Mouse (Mus musculus): ENCODE measurements around the gene 4930404N11Rik.

DNA sequence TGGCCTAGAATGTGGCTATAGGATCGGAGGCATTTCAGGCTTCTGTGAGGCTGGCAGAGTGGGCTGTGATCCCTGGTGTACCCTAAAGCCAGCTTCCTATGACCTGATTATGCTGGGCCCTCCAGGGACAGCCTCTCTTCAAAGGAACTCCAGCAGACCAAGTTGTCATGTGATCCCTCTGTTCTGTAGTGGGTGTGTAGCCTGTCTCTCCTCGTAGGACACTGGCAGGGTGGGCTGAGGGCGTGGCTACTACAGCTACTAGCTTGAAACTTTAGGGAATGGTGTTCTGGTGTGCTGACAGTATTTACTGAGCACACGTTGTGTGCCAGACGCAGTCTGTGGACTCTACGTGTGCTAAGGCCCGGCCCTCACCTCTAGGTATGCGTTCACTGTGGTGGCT, 4.9 kb downstream of the 4930404N11Rik start:
- TF ChIP-seq POLR2A (IDR thresholded peaks at IDR 0.05; ENCODE audit: insufficient read depth, low read depth, low read length) (no peak), CTCF (IDR thresholded peaks at IDR 0.05; ENCODE audit: insufficient read depth, low read depth, low read length) (no peak)

All from olfactory bulb, adult 2 months (tissue).